Mouse (Mus musculus): ENCODE measurements around the gene Cd2. TPM values are rescaled to one million over a fixed set of nuclear protein-coding genes. Genes with fewer than 3 reads are reported as not detected.

Gene Cd2
- polyA plus RNA-seq, 1 experiment: 3.8 TPM

GRCm38 (mm10) chr3:101300271-101301071 lies 12.7 kb upstream of the Cd2 start:
- Histone ChIP-seq H3K36me3 (ENCODE audit: control insufficient read depth, insufficient read depth, low read length) (no peaks in the 10 kb centered on the region), H3K27ac (ENCODE audit: insufficient read depth, low read depth, low read length) (no peak overlapping the region), H3K4me1 (ENCODE audit: control insufficient read depth, insufficient read depth, low read length) (no peaks in the 10 kb centered on the region), H3K4me3 (ENCODE audit: insufficient read depth, low read depth, low read length) (no peak overlapping the region), H3K27me3 (replicated peaks; ENCODE audit: control insufficient read depth, insufficient read depth, low read length) (no peaks in the 10 kb centered on the region)
- TF ChIP-seq POLR2A (IDR thresholded peaks at IDR 0.05; ENCODE audit: low read depth, low read length) (no peak), CTCF (conservative IDR thresholded peaks at IDR 0.05; ENCODE audit: insufficient read depth, insufficient read length, low read depth, low read length) (no peak)
- 36% methylated on average over 23 of the region's 23 CpGs for WGBS
- DNase-seq: no peak

GRCm38 (mm10) chr3:101299591-101299990 lies 11.9 kb upstream of the Cd2 start:
- no peak for TF ChIP-seq CTCF (conservative IDR thresholded peaks at IDR 0.05; ENCODE audit: insufficient read depth, insufficient read length, low read depth, low read length)
- no peak for TF ChIP-seq POLR2A (IDR thresholded peaks at IDR 0.05; ENCODE audit: low read depth, low read length)
- H3K36me3 ChIP-seq (ENCODE audit: control insufficient read depth, insufficient read depth, low read length): no peaks in the 10 kb centered on the region
- DNase-seq: no peak
- H3K4me1 ChIP-seq (ENCODE audit: control insufficient read depth, insufficient read depth, low read length): no peaks in the 10 kb centered on the region
- no peak overlapping the region for H3K27ac ChIP-seq (ENCODE audit: insufficient read depth, low read depth, low read length)
- H3K4me3 ChIP-seq (ENCODE audit: insufficient read depth, low read depth, low read length): no peak overlapping the region
- no peaks in the 10 kb centered on the region for H3K27me3 ChIP-seq (replicated peaks; ENCODE audit: control insufficient read depth, insufficient read depth, low read length)
- 66% methylated on average over 6 of the region's 6 CpGs for WGBS

GRCm38 (mm10) chr3:101297221-101297620 lies 9.5 kb upstream of the Cd2 start:
- Histone ChIP-seq H3K4me1 (ENCODE audit: control insufficient read depth, insufficient read depth, low read length) (no peaks in the 10 kb centered on the region), H3K27ac (ENCODE audit: insufficient read depth, low read depth, low read length) (no peak overlapping the region), H3K36me3 (ENCODE audit: control insufficient read depth, insufficient read depth, low read length) (no peaks in the 10 kb centered on the region), H3K27me3 (replicated peaks; ENCODE audit: control insufficient read depth, insufficient read depth, low read length) (no peaks in the 10 kb centered on the region), H3K4me3 (ENCODE audit: insufficient read depth, low read depth, low read length) (no peak overlapping the region)
- TF ChIP-seq POLR2A (IDR thresholded peaks at IDR 0.05; ENCODE audit: low read depth, low read length) (no peak), CTCF (conservative IDR thresholded peaks at IDR 0.05; ENCODE audit: insufficient read depth, insufficient read length, low read depth, low read length) (no peak)
- no peak for DNase-seq
- 91% methylated on average over 5 of the region's 5 CpGs for WGBS

GRCm38 (mm10) chr3:101295931-101296820 lies 8.4 kb upstream of the Cd2 start:
- 62% methylated on average over 15 of the region's 15 CpGs for WGBS
- no peak for DNase-seq
- no peaks in the 10 kb centered on the region for H3K36me3 ChIP-seq (ENCODE audit: control insufficient read depth, insufficient read depth, low read length)
- no peak for TF ChIP-seq POLR2A (IDR thresholded peaks at IDR 0.05; ENCODE audit: low read depth, low read length)
- no peaks in the 10 kb centered on the region for H3K27me3 ChIP-seq (replicated peaks; ENCODE audit: control insufficient read depth, insufficient read depth, low read length)
- no peak overlapping the region for H3K4me3 ChIP-seq (ENCODE audit: insufficient read depth, low read depth, low read length)
- H3K4me1 ChIP-seq (ENCODE audit: control insufficient read depth, insufficient read depth, low read length): no peaks in the 10 kb centered on the region
- H3K27ac ChIP-seq (ENCODE audit: insufficient read depth, low read depth, low read length): no peak overlapping the region

- Histone ChIP-seq H3K36me3 (ENCODE audit: control insufficient read depth, insufficient read depth, low read length) (no peaks in the 10 kb centered on the region), H3K27ac (ENCODE audit: insufficient read depth, low read depth, low read length) (no peak overlapping the region), H3K4me1 (ENCODE audit: control insufficient read depth, insufficient read depth, low read length) (no peaks in the 10 kb centered on the region), H3K27me3 (replicated peaks; ENCODE audit: control insufficient read depth, insufficient read depth, low read length) (no peaks in the 10 kb centered on the region), H3K4me3 (ENCODE audit: insufficient read depth, low read depth, low read length) (no peak overlapping the region)
- 8% methylated on average over 11 of the region's 11 CpGs for WGBS
- peak; percentile 82 for DNase-seq
- TF ChIP-seq CTCF (conservative IDR thresholded peaks at IDR 0.05; ENCODE audit: insufficient read depth, insufficient read length, low read depth, low read length) (peak; percentile 95), POLR2A (IDR thresholded peaks at IDR 0.05; ENCODE audit: low read depth, low read length) (no peak)
These were observed 7.7 kb upstream of the Cd2 start for GRCm38 (mm10) chr3:101295366-101295867.

- no peak overlapping the region for H3K4me3 ChIP-seq (ENCODE audit: insufficient read depth, low read depth, low read length)
- DNase-seq: peak; percentile 8
- H3K27ac ChIP-seq (ENCODE audit: insufficient read depth, low read depth, low read length): no peak overlapping the region
- H3K27me3 ChIP-seq (replicated peaks; ENCODE audit: control insufficient read depth, insufficient read depth, low read length): no peaks in the 10 kb centered on the region
- no peaks in the 10 kb centered on the region for H3K36me3 ChIP-seq (ENCODE audit: control insufficient read depth, insufficient read depth, low read length)
- H3K4me1 ChIP-seq (ENCODE audit: control insufficient read depth, insufficient read depth, low read length): no peaks in the 10 kb centered on the region
- TF ChIP-seq CTCF (conservative IDR thresholded peaks at IDR 0.05; ENCODE audit: insufficient read depth, insufficient read length, low read depth, low read length) (no peak), POLR2A (IDR thresholded peaks at IDR 0.05; ENCODE audit: low read depth, low read length) (no peak)
- WGBS: 81% methylated on average over 10 of the region's 10 CpGs
These were observed 7.0 kb upstream of the Cd2 start for GRCm38 (mm10) chr3:101294487-101295365.
